Mouse (Mus musculus) megakaryocyte, embryonic 14.5 days (primary cell): ENCODE results near the gene Adam8.

Experiments
- FLI1 ChIP-seq: IDR thresholded peaks from 2 replicates; pipeline ENCODE4 v1.6.1; 2012; ENCODE audit warnings: low read length, inconsistent platforms, mixed read lengths
- GATA1 ChIP-seq: IDR thresholded peaks from 3 replicates; pipeline ENCODE4 v1.6.1; 2012; ENCODE audit warnings: mixed read lengths, low read length, inconsistent platforms, borderline replicate concordance

GRCm38 (mm10) chr7:140033386-140033785 is 41.0 kb upstream of the Adam8 start:
- TF ChIP-seq GATA1, result no peak
- no peak for TF ChIP-seq FLI1
